Mouse (Mus musculus) embryonic facial prominence, embryonic 11.5 days (tissue): Measurements from ENCODE around the gene Atp2b4. TPM values are rescaled to one million over a fixed set of nuclear protein-coding genes. Genes with fewer than 3 reads are reported as not detected.

Experiments
- ATAC-seq: fragments of 200-750 bp; cut with Nextera tagmentation; replicated peaks from 2 replicates; pipeline ENCODE4 v1.8.0; 2017; ENCODE audit warnings: low read depth; ENCODE audit not compliant: insufficient number of reproducible peaks, low FRiP score, low TSS enrichment
- DNase-seq: peaks from one replicate; pipeline ENCODE4 v3.0.0-alpha.2; 2015; ENCODE audit warnings: low spot score
- H3K27ac ChIP-seq: fragments of 300-500 bp; sonication (generic); replicated peaks from 2 replicates; pipeline ENCODE4 v1.5.1; 2014; ENCODE audit warnings: mild to moderate bottlenecking, low read depth, low read length, control low read depth
- H3K27me3 ChIP-seq: fragments of 300-500 bp; sonication (generic); 2 replicates; pipeline ENCODE4 v1.6.1; 2014; ENCODE audit warnings: mild to moderate bottlenecking, low read length, moderate library complexity, mixed read lengths; ENCODE audit not compliant: control insufficient read depth, insufficient read depth
- H3K36me3 ChIP-seq: fragments of 300-500 bp; sonication (generic); replicated peaks from 2 replicates; pipeline ENCODE4 v1.6.1; 2014; ENCODE audit warnings: low read depth, mild to moderate bottlenecking, low read length, moderate library complexity, mixed read lengths; ENCODE audit not compliant: control insufficient read depth, insufficient read depth
- H3K4me1 ChIP-seq: fragments of 300-500 bp; sonication (generic); 2 replicates; pipeline ENCODE4 v1.6.1; 2014; ENCODE audit warnings: low read length, mixed read lengths; ENCODE audit not compliant: control insufficient read depth, insufficient read depth
- H3K4me2 ChIP-seq: fragments of 300-500 bp; sonication (generic); 2 replicates; pipeline ENCODE4 v1.6.1; 2014; ENCODE audit warnings: low read depth, mild to moderate bottlenecking, control low read depth, low read length, moderate library complexity
- H3K4me3 ChIP-seq: fragments of 300-500 bp; sonication (generic); 2 replicates; pipeline ENCODE4 v1.5.1; 2014; ENCODE audit warnings: low read depth, low read length, control low read depth
- H3K9ac ChIP-seq: fragments of 300-500 bp; sonication (generic); replicated peaks from 2 replicates; pipeline ENCODE4 v1.6.1; 2014; ENCODE audit warnings: mild to moderate bottlenecking, control low read depth, low read length
- H3K9me3 ChIP-seq: fragments of 300-500 bp; sonication (generic); replicated peaks from 2 replicates; pipeline ENCODE4 v1.6.1; 2016; ENCODE audit warnings: mild to moderate bottlenecking, low read length, inconsistent platforms, mixed read lengths; ENCODE audit not compliant: control insufficient read depth
- WGBS: fragments of 180-500 bp; shearing (Covaris S2); extraction: QIAGEN DNeasy Blood & Tissue Kit; methylation state at CpG from one replicate; pipeline ENCODE4 v1.1.7; 2014; 5-methylcytosine and 5-hydroxymethylcytosine counted together
- microRNA-seq: library from miRNA; unstranded; fragments of <30 nt; microRNA quantifications from one replicate; pipeline ENCODE4, GENCODE M21; 2016; ENCODE audit warnings: borderline number of aligned reads
- polyA plus RNA-seq: library from polyadenylated mRNA; unstranded; fragments of >200 nt; fragmentation: Nextera tagmentation; extraction: Ambion mirVana; gene quantifications from 2 replicates; pipeline ENCODE4 v1.2.1, GENCODE M21; 2014

The Atp2b4 gene
- polyA plus RNA-seq, 1 experiment from 2014 or later = 9.9 TPM

DNA sequence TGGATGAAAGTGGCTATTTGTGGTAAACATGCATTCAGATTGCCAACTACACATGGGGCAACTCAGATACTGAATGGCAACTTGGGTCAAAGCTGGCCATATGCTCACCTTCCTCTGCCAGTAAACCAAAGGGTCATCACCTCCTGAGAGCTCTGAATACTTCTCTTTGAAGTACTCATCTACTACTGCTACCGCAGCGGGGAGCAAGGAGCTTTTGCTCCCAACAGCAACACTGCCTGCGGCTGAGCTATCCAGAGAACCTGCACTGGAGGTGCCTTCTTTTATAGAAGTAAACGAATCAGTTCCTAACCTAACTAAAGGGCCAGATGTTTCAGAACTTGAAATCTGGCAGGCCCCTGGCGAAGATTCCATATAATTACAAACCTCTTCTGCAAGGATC is 144.0 kb downstream of the Atp2b4 start:
- Histone ChIP-seq H3K4me1 (peaks cover 4% of the 10 kb centered on the region; the same call in 1 of the 2 replicates), H3K9me3 (no peaks in the 10 kb centered on the region), H3K4me2 (no peak overlapping the region), H3K4me3 (no peak overlapping the region), H3K9ac (no peak overlapping the region), H3K27me3 (no peaks in the 10 kb centered on the region), H3K27ac (no peak overlapping the region), H3K36me3 (no peaks in the 10 kb centered on the region)
- DNase-seq (no peak), ATAC-seq (no peak)
- WGBS = 69% methylated on average over 5 of the region's 5 CpGs

DNA sequence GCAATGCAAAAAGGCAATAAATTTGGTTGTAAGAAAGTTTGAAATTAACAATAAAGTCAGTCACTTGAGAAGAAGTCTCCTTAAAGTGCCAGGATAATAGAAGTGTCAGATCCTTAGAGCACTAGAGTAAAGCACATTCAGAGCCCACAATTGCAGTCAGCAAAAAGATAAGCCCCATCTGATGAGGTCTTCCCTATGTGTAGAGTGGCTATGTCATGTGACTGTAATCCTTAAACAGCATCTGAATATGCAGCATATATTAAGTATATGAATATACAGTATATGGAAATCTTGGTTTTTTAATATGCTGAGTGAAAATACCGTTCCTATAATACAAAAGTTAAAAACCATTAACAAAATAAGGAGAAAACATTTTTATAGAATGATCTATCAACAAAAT is 147.8 kb downstream of the Atp2b4 start:
- H3K9ac ChIP-seq = no peak overlapping the region
- no peak overlapping the region for H3K27ac ChIP-seq
- no peaks in the 10 kb centered on the region for H3K27me3 ChIP-seq
- no peak for ATAC-seq
- no peak overlapping the region for H3K4me2 ChIP-seq
- no peak for DNase-seq
- H3K4me1 ChIP-seq = peaks cover 4% of the 10 kb centered on the region; the same call in 1 of the 2 replicates
- 98% methylated on average over 1 of the region's 1 CpGs for WGBS
- H3K9me3 ChIP-seq = no peaks in the 10 kb centered on the region
- no peaks in the 10 kb centered on the region for H3K36me3 ChIP-seq
- H3K4me3 ChIP-seq = no peak overlapping the region

DNA sequence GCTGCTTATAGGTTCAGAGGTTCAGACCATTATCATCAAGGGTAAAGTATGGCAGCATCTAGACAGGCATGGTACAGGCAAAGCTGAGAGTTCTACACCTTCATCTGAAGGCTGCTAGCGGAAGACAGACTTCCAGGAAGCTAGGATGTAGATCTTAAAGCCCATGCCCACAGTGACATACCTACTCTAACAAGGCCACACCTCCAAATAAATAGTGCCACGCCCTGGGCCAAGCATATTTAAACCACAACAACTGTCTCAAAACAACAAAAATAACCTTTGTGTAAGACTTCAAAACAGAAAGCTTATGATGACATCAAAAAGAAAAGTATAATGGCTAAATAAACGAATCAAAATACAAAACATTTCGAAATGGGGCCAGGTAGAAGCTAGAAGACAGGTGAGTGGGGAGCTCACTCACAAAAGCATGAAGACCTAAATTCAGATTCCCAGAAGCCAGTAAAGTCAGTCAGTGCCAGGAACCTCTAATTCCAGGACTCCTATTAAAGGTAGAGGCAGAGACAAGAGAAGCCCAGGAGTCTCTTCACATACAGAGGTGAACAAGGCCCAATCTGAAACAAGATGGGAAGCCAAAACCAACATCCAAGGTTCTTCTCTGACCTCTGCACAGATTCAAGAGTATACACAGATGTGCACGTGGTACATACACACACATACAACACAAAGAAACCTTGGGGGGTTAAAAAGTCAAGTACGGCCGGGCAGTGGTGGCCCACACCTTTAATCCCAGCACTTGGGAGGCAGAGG is 150.4 kb downstream of the Atp2b4 start:
- Histone ChIP-seq H3K9me3 (no peaks in the 10 kb centered on the region), H3K4me3 (no peak overlapping the region), H3K9ac (no peak overlapping the region), H3K27me3 (no peaks in the 10 kb centered on the region), H3K4me2 (no peak overlapping the region), H3K4me1 (no peaks in the 10 kb centered on the region), H3K36me3 (no peaks in the 10 kb centered on the region; the same call in 1 of the 2 replicates), H3K27ac (no peak overlapping the region)
- ATAC-seq (no peak), DNase-seq (no peak)
- WGBS = 92% methylated on average over 7 of the region's 7 CpGs

Small RNA genes lying within 50 kb of the gene (microRNA-seq; reads per million reads assigned to microRNA genes)
- not detected for gene Mir6903

Other genes starting within 250 kb of the Atp2b4 start
- gene Snrpe, start 190.8 kb downstream of the Atp2b4 start, polyA plus RNA-seq = 807 and 840 TPM in 2 replicates
- not detected in 2 replicates for gene Zbed6, start 140.2 kb downstream of the Atp2b4 start, polyA plus RNA-seq
- 7.0 and 8.8 TPM in 2 replicates for gene Gm38394, start 139.7 kb downstream of the Atp2b4 start, polyA plus RNA-seq
- gene Lax1, start 110.9 kb downstream of the Atp2b4 start, polyA plus RNA-seq = 0.32 and 0.76 TPM in 2 replicates
- 0.59 and 0.88 TPM in 2 replicates for gene Optc, start 107.0 kb upstream of the Atp2b4 start, polyA plus RNA-seq
- 1.1 and 1.2 TPM in 2 replicates for gene Prelp, start 120.4 kb upstream of the Atp2b4 start, polyA plus RNA-seq
- 2.4 and 3.9 TPM in 2 replicates for gene Fmod, start 236.2 kb upstream of the Atp2b4 start, polyA plus RNA-seq